Mouse (Mus musculus) midbrain, embryonic 14.5 days (tissue): Measurements from ENCODE around the gene Ttpal. TPM values are rescaled to one million over a fixed set of nuclear protein-coding genes. Genes with fewer than 3 reads are reported as not detected.

Experiments
- ATAC-seq: fragments of 200-750 bp; cut with Nextera tagmentation; 2 replicates; pipeline ENCODE4 v1.8.0; 2017; ENCODE audit warnings: moderate number of reproducible peaks, moderate library complexity; ENCODE audit not compliant: low FRiP score, low TSS enrichment
- DNase-seq: peaks from one replicate; pipeline ENCODE4 v3.0.0-alpha.2; 2015
- H3K27ac ChIP-seq: fragments of 300-500 bp; sonication (generic); replicated peaks from 2 replicates; pipeline ENCODE4 v1.5.1; 2014; ENCODE audit warnings: mild to moderate bottlenecking, low read depth, low read length, moderate library complexity
- H3K27me3 ChIP-seq: fragments of 300-500 bp; sonication (generic); 2 replicates; pipeline ENCODE4 v1.6.1; 2014; ENCODE audit warnings: low read length, control low read depth, mixed read lengths; ENCODE audit not compliant: control insufficient read depth, insufficient read depth
- H3K36me3 ChIP-seq: fragments of 300-500 bp; sonication (generic); 2 replicates; pipeline ENCODE4 v1.6.1; 2014; ENCODE audit warnings: low read length, control low read depth; ENCODE audit not compliant: control insufficient read depth, insufficient read depth
- H3K4me1 ChIP-seq: fragments of 300-500 bp; sonication (generic); 2 replicates; pipeline ENCODE4 v1.6.1; 2014; ENCODE audit warnings: mild to moderate bottlenecking, antibody characterized with exemption, low read length, control low read depth; ENCODE audit not compliant: control insufficient read depth, insufficient read depth
- H3K4me2 ChIP-seq: fragments of 300-500 bp; sonication (generic); 2 replicates; pipeline ENCODE4 v1.6.1; 2014; ENCODE audit warnings: mild to moderate bottlenecking, low read length, moderate library complexity
- H3K4me3 ChIP-seq: fragments of 300-500 bp; sonication (generic); replicated peaks from 2 replicates; pipeline ENCODE4 v1.5.1; 2014; ENCODE audit warnings: low read depth, low read length
- H3K9ac ChIP-seq: fragments of 300-500 bp; sonication (generic); replicated peaks from 2 replicates; pipeline ENCODE4 v1.6.1; 2014; ENCODE audit warnings: mild to moderate bottlenecking, low read length, moderate library complexity
- H3K9me3 ChIP-seq: fragments of 300-500 bp; sonication (generic); 2 replicates; pipeline ENCODE4 v1.6.1; 2016; ENCODE audit warnings: low read length, control low read depth, mixed read lengths; ENCODE audit not compliant: control insufficient read depth
- WGBS: fragments of 180-500 bp; shearing (Covaris S2); extraction: QIAGEN DNeasy Blood & Tissue Kit; methylation state at CpG from one replicate; pipeline ENCODE4 v1.1.7; 2014; 5-methylcytosine and 5-hydroxymethylcytosine counted together
- polyA plus RNA-seq: library from polyadenylated mRNA; unstranded; fragments of >200 nt; fragmentation: Nextera tagmentation; extraction: Ambion mirVana; gene quantifications from 2 replicates; pipeline ENCODE4 v1.2.1, GENCODE M21; 2014

The Ttpal gene
- polyA plus RNA-seq, 1 experiment from 2014 or later: 60.6 TPM

DNA sequence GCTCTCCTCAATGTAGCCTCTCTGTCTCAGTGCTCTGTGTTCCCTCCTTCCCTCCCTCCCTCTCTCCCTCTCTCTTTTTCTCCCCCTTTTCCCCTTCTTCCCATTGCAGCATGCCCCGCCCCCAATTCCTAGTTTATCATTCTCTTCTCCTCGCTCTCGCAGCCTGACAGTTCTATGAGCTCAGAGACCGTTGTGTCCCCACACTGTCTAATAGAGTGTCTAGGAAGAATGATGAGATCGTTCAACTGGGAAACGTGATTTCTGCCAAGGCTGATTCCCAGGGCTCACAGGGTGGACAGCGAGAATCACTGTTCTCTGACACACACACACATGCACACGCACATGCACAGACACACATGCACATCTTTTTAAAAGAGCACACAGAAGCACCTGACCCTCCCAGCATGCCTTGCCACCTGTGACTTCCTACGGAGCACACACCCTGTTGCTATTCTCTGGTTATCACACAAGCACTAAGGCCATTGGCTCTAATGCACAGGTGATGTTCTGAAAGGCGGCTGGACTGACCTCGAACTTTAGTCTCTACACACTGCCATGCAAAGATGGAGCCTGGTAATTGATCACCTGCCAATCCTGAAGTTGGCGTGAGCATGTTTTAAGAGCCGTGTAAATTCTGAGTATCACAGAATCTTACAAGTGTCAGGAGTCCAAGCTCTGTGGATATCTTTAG is 40.7 kb upstream of the Ttpal start:
- H3K4me3 ChIP-seq: no peak overlapping the region
- no peaks in the 10 kb centered on the region for H3K9me3 ChIP-seq
- no peak overlapping the region for H3K27ac ChIP-seq
- WGBS: 79% methylated on average over 13 of the region's 13 CpGs
- H3K9ac ChIP-seq: no peak overlapping the region
- H3K36me3 ChIP-seq: no peaks in the 10 kb centered on the region
- no peak for DNase-seq
- H3K27me3 ChIP-seq: no peaks in the 10 kb centered on the region
- H3K4me2 ChIP-seq: no peak overlapping the region
- no peaks in the 10 kb centered on the region for H3K4me1 ChIP-seq
- no peak for ATAC-seq

DNA sequence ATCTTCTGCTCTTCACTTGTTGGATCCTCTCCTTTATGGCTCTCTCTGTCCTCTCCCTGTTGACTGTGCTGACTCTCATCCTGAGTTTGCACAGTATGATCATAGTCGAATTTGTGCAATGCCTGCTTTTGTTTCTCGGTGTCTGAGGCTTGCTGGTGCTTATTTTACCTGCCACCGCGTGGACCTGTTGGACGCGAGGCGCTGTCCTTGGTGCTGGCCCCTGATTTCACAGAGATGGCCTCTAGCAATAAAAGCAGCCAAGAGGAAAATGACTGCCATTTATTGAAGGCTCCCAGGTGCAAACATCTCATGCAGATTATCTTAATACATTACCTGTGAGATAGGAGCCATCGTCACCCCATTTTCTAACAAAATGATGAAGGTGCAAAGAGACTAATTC is 37.5 kb upstream of the Ttpal start:
- Histone ChIP-seq H3K36me3 (no peaks in the 10 kb centered on the region), H3K4me2 (no peak overlapping the region), H3K27ac (no peak overlapping the region), H3K9me3 (no peaks in the 10 kb centered on the region), H3K9ac (no peak overlapping the region), H3K4me1 (no peaks in the 10 kb centered on the region), H3K27me3 (no peaks in the 10 kb centered on the region), H3K4me3 (no peak overlapping the region)
- WGBS: 28% methylated on average over 8 of the region's 8 CpGs
- DNase-seq (no peak), ATAC-seq (no peak)

DNA sequence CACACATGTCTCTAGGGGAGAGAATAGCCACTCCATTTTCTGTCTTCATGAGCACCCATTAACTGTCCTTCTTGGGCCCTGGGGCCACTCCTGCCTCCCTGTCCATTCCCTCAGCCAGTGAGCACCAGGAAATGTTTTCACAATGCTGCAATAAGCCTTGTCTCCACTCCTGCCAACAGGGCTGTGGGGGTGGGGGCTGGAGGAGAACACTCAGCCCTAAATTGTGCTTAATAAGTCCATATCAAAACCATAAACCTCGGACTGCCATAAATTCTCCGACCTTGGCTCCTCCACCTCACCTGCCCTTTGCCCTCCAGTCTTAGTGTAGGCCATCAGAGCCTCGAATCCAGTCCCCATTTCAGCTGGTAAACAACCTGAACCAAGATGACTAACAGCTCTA is 27.8 kb upstream of the Ttpal start:
- Histone ChIP-seq H3K27me3 (no peaks in the 10 kb centered on the region), H3K27ac (no peak overlapping the region), H3K36me3 (no peaks in the 10 kb centered on the region), H3K9ac (no peak overlapping the region), H3K4me3 (no peak overlapping the region), H3K4me1 (no peaks in the 10 kb centered on the region), H3K4me2 (no peak overlapping the region), H3K9me3 (no peaks in the 10 kb centered on the region)
- WGBS: 78% methylated on average over 3 of the region's 3 CpGs
- no peak for ATAC-seq
- no peak for DNase-seq

DNA sequence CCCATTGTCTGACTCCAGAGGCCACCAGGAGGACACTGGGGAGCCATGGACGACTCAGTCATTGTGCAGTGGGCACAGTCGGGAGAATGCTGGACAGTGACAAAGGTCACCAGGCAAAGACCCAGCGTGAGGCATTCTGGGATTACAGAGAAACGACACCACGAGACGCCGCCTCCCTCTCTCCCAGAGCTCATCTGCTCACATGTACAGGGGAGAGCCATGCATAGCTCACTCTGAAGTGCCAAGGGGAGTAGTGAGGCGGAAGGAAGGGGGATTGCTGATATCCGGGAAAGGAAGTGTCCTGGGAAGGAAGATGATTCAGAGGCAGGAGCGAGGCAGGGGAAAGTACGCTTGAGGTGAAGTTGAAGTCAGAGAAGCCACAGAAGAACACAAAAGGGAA is 26.9 kb upstream of the Ttpal start:
- no peak overlapping the region for H3K4me3 ChIP-seq
- no peaks in the 10 kb centered on the region for H3K4me1 ChIP-seq
- ATAC-seq (no peak), DNase-seq (no peak)
- no peak overlapping the region for H3K27ac ChIP-seq
- H3K9me3 ChIP-seq: no peaks in the 10 kb centered on the region
- no peaks in the 10 kb centered on the region for H3K36me3 ChIP-seq
- no peak overlapping the region for H3K4me2 ChIP-seq
- 60% methylated on average over 11 of the region's 11 CpGs for WGBS
- H3K27me3 ChIP-seq: no peaks in the 10 kb centered on the region
- no peak overlapping the region for H3K9ac ChIP-seq

DNA sequence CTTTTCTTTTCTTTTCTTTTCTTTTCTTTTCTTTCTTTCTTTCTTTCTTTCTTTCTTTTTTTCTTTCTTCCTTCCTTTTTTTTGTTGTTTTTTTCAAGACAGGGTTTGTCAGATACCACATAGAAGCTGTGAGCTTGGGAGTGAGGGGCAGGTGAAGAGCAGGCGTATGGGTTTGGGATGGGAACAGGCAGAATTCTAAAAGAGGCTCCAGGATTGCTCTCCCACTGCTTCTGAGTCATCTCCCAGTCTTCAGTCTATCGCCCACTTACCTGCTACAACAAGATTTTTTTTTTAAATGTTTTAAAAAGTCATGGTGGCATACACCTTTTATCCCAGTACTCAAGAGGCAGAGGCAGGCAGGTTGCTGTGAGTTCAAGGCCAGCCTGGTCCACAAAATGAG is 24.1 kb upstream of the Ttpal start:
- 78% methylated on average over 2 of the region's 2 CpGs for WGBS
- no peak for ATAC-seq
- H3K27ac ChIP-seq: no peak overlapping the region

DNA sequence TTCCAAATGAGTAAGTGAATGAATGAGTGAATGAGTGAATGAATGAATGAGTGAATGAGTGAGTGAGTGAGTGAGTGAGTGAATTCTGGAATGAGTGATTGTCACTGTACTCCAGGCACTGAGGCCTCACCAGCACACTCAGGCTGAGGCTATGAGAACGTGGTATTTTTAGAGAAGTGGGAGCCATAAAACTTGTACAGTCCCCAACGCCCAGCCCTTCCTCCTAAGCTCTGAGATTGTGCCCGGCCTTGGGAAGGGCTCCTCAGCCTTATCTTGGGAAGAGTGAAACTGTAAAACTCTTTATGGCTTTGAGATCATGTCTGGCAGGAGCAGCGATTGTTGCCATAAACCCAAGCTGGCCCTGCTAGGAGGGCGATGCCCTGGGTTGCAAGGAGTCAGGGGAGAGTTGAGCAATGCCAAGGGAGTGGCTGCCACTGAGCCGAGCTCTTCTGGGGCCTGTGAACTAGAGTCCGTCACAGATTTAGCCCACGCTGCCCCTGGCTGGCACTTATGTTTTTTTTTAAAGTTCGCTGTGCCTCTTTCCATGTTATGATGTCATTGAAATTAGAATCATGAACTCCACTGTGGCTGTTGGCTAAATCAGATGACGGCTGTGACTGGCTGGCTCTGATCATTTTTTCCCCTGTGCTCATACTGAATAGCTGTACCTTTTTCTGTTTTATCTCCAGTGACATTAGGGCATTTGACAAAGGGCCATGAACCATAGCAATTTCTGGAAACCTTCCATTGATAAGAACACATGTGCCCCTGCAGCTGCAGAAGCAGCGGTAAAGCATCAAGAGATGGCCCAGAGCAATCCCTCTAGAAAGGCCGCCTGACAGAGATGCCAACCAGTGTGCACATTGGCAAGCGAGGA is 21.8 kb upstream of the Ttpal start:
- H3K4me1 ChIP-seq: no peaks in the 10 kb centered on the region
- H3K4me3 ChIP-seq: no peak overlapping the region
- no peak overlapping the region for H3K4me2 ChIP-seq
- DNase-seq (no peak), ATAC-seq (no peak)
- whole genome bisulfite sequencing: 82% methylated on average over 13 of the region's 13 CpGs
- no peaks in the 10 kb centered on the region for H3K27me3 ChIP-seq
- H3K9me3 ChIP-seq: no peaks in the 10 kb centered on the region
- H3K36me3 ChIP-seq: no peaks in the 10 kb centered on the region
- H3K27ac ChIP-seq: no peak overlapping the region
- H3K9ac ChIP-seq: no peak overlapping the region

More for the DNA sequence above, 24.1 kb upstream of the Ttpal start:
- no peak overlapping the region for H3K9ac ChIP-seq
- H3K36me3 ChIP-seq: no peaks in the 10 kb centered on the region
- no peak overlapping the region for H3K4me3 ChIP-seq
- no peaks in the 10 kb centered on the region for H3K4me1 ChIP-seq
- no peaks in the 10 kb centered on the region for H3K27me3 ChIP-seq
- no peak for DNase-seq
- no peaks in the 10 kb centered on the region for H3K9me3 ChIP-seq
- H3K4me2 ChIP-seq: no peak overlapping the region

DNA sequence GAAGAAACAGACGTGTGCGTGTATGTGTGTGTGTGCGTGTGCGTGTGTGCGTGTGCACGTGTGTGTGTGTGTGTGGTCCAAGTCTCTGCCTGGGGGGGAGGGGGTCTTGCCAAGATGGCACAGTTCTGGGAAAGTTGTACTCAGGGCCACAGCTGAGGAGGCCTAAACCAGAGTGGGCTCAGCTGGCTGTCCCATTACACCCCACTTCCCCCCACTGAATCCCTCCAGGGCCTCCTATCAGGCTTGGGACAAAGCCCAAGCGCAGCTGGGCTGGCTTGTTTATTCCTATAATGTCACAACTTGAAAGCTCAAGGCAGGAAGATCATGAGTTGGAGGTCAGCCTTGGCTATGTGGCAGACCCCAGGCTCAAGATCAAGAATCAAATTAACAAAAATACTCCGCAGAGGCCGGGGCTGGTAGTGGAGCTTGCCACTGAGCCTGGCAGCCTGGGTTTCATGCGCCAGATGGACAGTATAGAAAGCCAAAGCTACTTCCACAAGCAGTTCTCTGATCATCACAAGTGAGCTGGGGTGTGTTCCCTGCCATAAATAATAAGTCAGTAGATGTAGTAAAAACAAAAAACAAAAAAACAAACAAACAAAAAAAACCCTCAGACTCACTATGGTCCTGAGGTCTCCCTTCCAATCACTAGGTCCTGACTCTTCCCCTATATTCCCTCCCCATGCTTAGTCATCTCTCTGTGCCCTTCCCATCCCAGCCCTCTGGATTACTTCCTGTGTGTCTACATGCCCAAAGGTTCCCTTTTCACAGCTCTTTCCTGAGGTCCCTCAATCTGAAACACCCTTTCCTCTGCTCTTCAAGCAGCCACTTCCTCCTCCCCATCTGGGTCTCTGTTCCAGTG is 18.7 kb upstream of the Ttpal start:
- Histone ChIP-seq H3K4me2 (no peak overlapping the region), H3K4me3 (no peak overlapping the region), H3K9me3 (no peaks in the 10 kb centered on the region), H3K9ac (no peak overlapping the region), H3K36me3 (no peaks in the 10 kb centered on the region), H3K27me3 (no peaks in the 10 kb centered on the region), H3K4me1 (no peaks in the 10 kb centered on the region), H3K27ac (no peak overlapping the region)
- DNase-seq: no peak
- 92% methylated on average over 10 of the region's 10 CpGs for WGBS
- ATAC-seq: no peak

DNA sequence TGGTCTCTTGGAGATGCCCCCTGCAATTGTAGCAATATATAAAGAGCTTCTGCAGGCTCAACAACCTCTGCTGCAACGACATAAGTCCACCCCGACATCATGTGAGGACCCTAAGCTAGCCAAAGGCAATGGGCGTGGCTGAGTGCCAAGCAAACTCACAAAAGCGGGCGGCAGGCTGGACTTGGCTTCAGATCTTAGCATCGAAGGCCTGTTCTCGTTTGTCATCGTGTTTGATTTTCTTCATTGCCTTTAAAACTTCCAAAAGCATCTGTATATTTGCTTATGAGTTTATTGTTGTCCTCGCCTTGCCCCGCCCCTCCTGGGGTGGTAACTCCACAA is 18.1 kb upstream of the Ttpal start:
- Histone ChIP-seq H3K9ac (no peak overlapping the region), H3K36me3 (no peaks in the 10 kb centered on the region), H3K9me3 (no peaks in the 10 kb centered on the region), H3K4me1 (no peaks in the 10 kb centered on the region), H3K27ac (no peak overlapping the region), H3K4me3 (no peak overlapping the region), H3K27me3 (no peaks in the 10 kb centered on the region), H3K4me2 (no peak overlapping the region)
- DNase-seq (no peak), ATAC-seq (no peak)
- WGBS: 84% methylated on average over 10 of the region's 10 CpGs
